Mouse (Mus musculus) MEL-GATA-1-ER (cell line): ENCODE data around the gene Vmn2r82.
"Not testable (repeated sequence)": the region's sequence is repeated elsewhere in the genome, so short reads cannot be mapped to it uniquely, and the experiment has no call there.

ENCODE experiments used
- DNase-seq: peaks from one replicate; pipeline ENCODE4 v3.0.0-alpha.2; 2012; ENCODE audit warnings: low read depth; ENCODE audit errors: extremely low read depth

Vmn2r82 gene

DNA sequence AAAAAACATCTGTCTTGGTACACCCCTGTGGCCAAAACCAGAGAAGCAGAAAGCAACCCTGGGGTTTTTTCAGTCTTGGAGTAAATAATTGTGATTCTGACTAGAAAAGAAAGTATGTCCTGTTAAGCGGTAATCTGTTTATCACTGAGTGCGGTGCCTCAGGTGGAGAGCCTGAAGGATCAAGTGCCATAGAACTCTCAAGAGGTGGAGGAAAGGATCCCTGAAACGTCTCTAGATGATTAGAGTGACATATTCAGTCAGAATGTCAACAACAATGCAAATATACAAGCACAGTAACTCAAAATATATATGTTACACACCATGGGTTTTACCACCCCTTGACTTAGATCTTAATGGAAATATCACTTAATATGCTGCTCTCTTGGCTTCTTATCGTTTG lies at the start of gene Vmn2r82:
Gene Vmn2r82 (plus strand): TSS at position 301 of the 400 bp plus-strand sequence.
- not testable (repeated sequence) for DNase-seq

DNA sequence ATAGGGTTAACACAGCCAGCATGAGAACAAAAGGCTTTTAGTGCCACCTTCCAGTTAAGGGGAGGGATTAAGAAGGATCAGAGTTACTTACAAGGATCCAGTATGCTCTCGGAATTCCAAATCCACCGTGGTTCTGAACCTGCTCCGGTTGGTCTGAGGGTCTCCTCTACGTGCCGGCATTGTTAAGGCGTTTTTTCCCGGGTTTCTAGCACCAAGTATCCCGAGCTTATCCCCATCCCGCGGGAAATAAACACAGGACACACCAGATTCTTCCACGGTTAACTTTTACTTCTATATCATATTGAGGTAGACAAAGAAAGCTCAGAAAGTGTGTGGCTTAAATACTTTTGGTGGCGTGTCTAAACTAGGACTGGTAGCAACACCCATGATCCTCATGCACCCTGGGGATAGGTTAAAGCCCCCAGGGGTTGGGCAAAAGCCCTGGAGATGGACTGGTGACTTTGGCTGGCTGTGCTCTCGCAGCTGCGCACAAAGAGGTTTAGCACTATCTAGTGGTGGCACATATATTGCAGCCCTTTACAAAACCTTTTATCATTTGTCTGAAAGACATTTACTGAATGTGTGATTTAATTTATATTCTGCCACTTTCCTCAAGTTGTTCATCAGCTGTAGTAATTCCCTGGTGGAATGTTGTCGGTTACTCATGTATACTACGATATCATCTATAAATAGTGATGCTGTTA lies 34.1 kb upstream of the Vmn2r82 start:
- DNase-seq: not testable (repeated sequence)

DNA sequence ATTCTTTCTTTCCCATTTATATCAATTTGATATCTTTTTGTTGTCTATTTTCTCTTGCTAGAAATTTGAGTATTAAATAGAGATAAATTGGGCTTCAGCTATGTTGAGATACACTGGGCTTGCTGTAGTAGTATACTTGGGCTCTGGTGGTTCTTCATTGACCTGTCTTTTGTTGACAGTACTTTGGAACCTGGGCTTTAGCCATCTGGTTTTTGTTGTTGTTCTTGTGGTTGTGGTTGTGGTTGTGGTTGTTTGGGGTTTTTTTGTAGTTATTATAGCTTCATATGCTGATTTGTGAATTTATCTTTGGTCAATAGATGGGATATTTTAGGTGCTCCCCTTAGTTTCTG lies 33.6 kb upstream of the Vmn2r82 start:
- no peak for DNase-seq

DNA sequence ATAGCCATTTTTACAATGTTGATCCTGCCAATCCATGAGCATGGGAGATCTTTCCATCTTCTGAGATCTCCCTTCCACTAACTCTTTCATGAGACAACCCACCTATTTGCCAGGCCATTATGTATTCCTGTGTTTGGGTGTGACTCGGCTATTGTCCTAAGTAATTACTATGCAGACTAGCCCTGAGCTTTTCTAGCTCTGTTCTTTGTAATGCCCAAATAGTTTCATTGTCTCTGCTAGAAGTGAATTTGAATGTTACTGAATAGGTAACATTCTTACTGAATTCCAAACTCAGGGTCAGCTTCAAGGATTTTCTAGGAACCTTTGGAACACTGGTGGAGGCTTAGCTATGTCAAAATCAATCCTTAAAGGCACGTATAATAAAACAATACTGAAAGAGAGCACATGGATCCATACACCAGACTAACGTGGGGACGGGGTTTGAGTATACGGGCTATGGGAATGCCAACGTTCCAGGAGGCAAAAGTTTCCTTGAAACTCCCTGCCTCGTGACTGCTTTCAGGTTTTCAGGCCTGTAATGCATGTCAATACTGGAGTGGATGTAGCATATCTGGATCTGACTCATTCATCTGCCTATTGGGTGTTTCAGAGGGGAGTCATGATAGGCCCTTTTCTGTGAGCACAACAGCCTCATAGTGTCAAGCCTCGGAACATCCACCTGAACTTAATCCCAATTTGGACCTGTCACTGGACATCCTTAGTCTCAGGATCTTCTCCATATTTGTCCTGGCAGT lies 43.8 kb downstream of the Vmn2r82 start:
- DNase-seq: not testable (repeated sequence)

DNA sequence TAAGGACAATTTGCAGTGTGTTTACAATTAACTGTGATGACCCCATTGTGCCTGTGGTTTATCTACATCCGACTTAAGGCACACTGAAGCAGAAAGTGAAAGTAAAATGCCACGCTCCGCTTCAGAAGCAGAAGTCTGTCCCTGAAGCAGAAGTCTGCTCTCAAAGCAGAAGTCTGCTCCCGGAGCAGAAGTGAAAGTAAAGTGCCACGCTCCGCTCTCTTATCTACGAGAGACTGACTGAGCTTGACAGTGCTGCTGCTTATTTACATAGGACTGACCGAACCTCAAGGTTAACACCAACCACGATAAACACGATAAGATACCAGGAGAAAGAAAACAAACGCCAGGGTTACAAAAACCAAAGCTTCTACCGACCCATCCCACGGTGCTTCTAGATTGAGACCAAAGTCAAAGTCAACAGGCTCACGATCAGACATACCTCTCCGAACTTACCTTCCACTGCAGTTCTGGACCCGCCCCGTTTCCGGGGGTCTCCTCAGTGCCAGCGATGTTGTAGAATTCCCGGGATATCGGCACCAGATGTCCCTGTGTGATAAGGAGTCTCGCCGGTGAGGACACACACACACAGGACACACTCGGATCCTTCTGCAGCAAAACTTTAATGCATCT lies 60.9 kb downstream of the Vmn2r82 start:
- peak; percentile 83 for DNase-seq

DNA sequence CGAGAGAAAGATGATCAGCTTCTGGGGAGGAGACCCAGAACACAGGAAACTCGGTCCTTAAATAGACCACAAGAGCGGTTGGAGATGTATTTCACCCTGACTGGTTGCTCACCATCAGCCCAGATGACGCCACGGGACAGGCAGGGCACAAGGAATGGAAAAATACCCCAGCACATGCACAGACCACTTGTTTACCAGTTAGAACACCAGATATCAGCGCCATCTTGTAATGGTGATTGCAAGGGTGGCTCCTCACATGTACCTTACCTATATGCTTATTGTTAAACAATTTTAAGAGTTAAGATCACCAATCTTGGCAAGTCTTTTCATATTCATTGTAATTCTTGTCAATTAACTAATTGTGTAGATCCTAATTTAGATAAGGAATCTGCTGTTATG lies 61.5 kb downstream of the Vmn2r82 start:
- not testable (repeated sequence) for DNase-seq

DNA sequence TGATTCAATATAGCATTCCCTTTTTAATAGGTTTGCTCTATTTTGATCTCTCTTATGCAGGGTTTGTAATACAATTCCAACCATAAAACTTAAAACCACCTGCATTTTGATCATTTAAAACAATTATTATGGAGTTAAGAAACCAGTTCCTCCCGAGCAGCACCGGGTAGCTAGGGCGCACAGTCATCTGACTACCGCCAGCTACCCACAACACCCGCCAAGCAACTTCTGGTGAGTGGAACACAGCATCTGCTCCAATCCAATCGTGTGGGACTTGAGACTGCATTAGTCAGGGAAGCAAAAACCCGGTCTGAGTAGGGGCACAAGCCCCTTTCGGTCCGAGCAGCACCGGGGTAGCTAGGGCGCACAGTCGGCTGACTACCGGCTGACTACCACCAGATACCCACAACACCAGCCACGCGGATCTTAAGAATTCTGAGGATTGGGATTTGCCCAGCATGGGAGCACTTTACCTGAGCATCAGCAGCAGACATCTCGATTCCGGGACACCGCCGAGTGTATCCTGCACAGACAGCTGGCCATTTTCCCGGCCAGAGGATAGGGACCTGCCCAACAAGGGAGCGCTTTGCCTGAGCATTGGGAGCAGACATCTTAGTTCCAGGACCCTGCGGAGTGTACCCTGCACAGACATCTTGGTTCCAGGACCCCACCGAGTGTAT lies 79.0 kb downstream of the Vmn2r82 start:
- not testable (repeated sequence) for DNase-seq
